Mouse (Mus musculus) lung, postnatal 0 days (tissue): ENCODE data around the gene Fbxl13.

Experiments used
- CTCF ChIP-seq: IDR thresholded peaks from 2 replicates; pipeline ENCODE4 v1.5.1; 2016; ENCODE audit warnings: antibody characterized with exemption, mild to moderate bottlenecking
- EP300 ChIP-seq: IDR thresholded peaks from 2 replicates; pipeline ENCODE4 v1.6.1; 2016; ENCODE audit warnings: antibody characterized with exemption, mild to moderate bottlenecking, control low read depth

DNA sequence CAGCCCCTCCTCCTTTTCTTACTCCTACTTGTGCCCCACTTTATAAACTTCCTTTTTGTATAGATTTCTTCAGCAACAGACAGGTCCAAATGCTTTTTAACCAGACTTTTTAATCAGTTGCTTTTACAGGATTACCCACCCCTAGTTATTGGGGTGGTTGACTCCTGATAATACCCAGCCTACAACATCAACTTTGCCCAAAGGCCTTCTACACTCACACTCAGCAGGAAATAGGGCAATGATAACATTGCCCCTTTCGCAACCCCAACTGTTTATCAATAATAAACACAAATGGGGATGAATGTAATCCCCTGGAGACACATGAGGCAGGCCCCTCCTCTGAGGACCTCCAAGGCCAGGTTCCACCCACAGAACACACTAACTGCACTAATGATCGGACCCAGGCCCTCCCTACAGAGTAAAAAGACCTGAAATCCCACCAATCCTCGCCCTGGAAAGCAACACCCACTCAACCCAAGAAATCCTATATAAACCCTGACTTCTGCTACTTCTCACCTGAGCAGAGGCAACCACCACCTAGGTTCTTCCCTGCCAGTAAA, 28.9 kb downstream of the Fbxl13 start:
- no peak for TF ChIP-seq EP300
- no peak for TF ChIP-seq CTCF
